Mouse (Mus musculus): ENCODE data around the gene 5330417C22Rik. TPM values are rescaled to one million over a fixed set of nuclear protein-coding genes. Genes with fewer than 3 reads are reported as not detected.

5330417C22Rik gene
- polyA plus RNA-seq, 1 experiment = 149 TPM

- H3K27ac ChIP-seq (ENCODE audit: control insufficient read depth, insufficient read depth, low read depth, low read length) = no peak overlapping the region
Measured at GRCm38 (mm10) chr3:108476761-108477619, 59.3 kb downstream of the 5330417C22Rik start.

DNA sequence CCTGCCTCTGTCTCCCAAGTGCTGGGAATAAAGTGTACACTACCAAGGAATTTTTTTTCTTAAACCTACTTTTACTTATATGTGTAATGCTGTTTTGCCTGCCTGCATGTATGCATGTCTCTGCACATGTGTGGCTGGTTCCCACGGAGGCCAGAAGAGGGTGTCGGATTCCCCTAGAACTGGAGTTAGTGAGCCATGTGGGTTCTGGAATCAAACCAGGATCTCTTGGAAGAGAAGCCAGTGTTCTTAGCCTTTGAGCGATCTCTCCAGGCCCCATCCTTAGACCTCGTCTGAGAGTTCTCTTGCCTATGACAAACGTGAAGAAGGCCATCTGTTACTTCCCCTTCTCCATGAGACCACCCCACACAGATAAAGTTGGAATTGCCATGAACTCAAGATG lies 60.8 kb downstream of the 5330417C22Rik start:
- Histone ChIP-seq H3K27me3 (ENCODE audit: control insufficient read depth, insufficient read depth, low read length) (no peaks in the 10 kb centered on the region), H3K4me1 (ENCODE audit: control insufficient read depth, insufficient read depth, low read length) (no peaks in the 10 kb centered on the region), H3K36me3 (ENCODE audit: control insufficient read depth, insufficient read depth, low read length) (no peaks in the 10 kb centered on the region), H3K4me3 (ENCODE audit: control insufficient read depth, low read depth, low read length) (no peak overlapping the region), H3K27ac (ENCODE audit: control insufficient read depth, insufficient read depth, low read depth, low read length) (no peak overlapping the region)
- TF ChIP-seq CTCF (IDR thresholded peaks at IDR 0.05; ENCODE audit: control insufficient read depth, insufficient read depth, insufficient replicate concordance, low read depth, low read length) = no peak
- no peak for TF ChIP-seq POLR2A (IDR thresholded peaks at IDR 0.05; ENCODE audit: control insufficient read depth, low read depth, low read length)

More at GRCm38 (mm10) chr3:108476761-108477619, 59.3 kb downstream of the 5330417C22Rik start:
- Histone ChIP-seq H3K4me3 (ENCODE audit: control insufficient read depth, low read depth, low read length) (no peak overlapping the region), H3K27me3 (ENCODE audit: control insufficient read depth, insufficient read depth, low read length) (no peaks in the 10 kb centered on the region), H3K36me3 (ENCODE audit: control insufficient read depth, insufficient read depth, low read length) (no peaks in the 10 kb centered on the region), H3K4me1 (ENCODE audit: control insufficient read depth, insufficient read depth, low read length) (no peaks in the 10 kb centered on the region)
- no peak for TF ChIP-seq CTCF (IDR thresholded peaks at IDR 0.05; ENCODE audit: control insufficient read depth, insufficient read depth, insufficient replicate concordance, low read depth, low read length)

DNA sequence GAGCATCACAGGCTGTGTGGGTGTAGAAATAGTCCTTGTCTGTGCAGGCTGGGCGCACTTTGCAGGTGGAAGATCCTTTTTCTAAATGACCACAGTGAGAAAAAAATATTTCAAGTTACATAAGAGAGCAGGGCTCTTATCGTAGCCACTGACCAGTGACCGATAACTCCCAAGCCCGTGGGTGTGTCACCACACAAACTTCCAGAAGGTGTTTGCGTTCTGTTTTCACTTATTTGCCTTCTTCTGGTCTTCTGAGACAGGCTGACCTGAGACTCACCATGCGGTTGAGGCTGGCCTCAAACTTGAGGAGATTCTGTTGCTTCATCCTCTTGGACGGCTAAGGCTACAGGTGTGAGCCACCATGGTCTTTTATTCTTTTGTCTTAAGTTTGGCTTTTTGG lies 61.4 kb downstream of the 5330417C22Rik start:
- Histone ChIP-seq H3K27ac (ENCODE audit: control insufficient read depth, insufficient read depth, low read depth, low read length) (no peak overlapping the region), H3K27me3 (ENCODE audit: control insufficient read depth, insufficient read depth, low read length) (no peaks in the 10 kb centered on the region), H3K36me3 (ENCODE audit: control insufficient read depth, insufficient read depth, low read length) (no peaks in the 10 kb centered on the region), H3K4me3 (ENCODE audit: control insufficient read depth, low read depth, low read length) (no peak overlapping the region), H3K4me1 (ENCODE audit: control insufficient read depth, insufficient read depth, low read length) (no peaks in the 10 kb centered on the region)
- TF ChIP-seq CTCF (IDR thresholded peaks at IDR 0.05; ENCODE audit: control insufficient read depth, insufficient read depth, insufficient replicate concordance, low read depth, low read length) (no peak), POLR2A (IDR thresholded peaks at IDR 0.05; ENCODE audit: control insufficient read depth, low read depth, low read length) (no peak)

DNA sequence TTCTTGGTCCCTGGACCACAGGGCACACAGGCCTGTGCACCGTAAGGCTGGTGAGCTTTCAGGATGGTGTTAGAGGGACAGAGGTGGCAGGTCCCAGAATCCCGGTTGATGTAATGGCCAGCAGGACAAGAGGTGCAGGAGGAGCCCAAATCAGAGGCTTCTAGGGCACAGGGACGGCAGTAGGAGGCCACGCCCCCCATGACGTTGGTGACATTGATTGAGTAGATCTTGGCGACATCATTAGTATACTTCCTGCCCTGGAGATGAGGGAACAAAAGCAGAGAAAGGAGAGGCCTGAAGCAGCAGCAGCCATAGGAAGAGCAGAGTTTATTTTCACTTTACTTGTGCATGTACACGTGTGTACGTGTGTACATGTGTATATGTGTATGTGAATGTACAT lies 68.6 kb downstream of the 5330417C22Rik start:
- Histone ChIP-seq H3K36me3 (ENCODE audit: control insufficient read depth, insufficient read depth, low read length) (no peaks in the 10 kb centered on the region; the same call in 1 of the 2 replicates), H3K27ac (ENCODE audit: control insufficient read depth, insufficient read depth, low read depth, low read length) (no peak overlapping the region), H3K4me3 (ENCODE audit: control insufficient read depth, low read depth, low read length) (no peak overlapping the region), H3K27me3 (ENCODE audit: control insufficient read depth, insufficient read depth, low read length) (no peaks in the 10 kb centered on the region), H3K4me1 (ENCODE audit: control insufficient read depth, insufficient read depth, low read length) (no peaks in the 10 kb centered on the region)
- no peak for TF ChIP-seq CTCF (IDR thresholded peaks at IDR 0.05; ENCODE audit: control insufficient read depth, insufficient read depth, insufficient replicate concordance, low read depth, low read length)
- TF ChIP-seq POLR2A (IDR thresholded peaks at IDR 0.05; ENCODE audit: control insufficient read depth, low read depth, low read length) = no peak

- H3K36me3 ChIP-seq (ENCODE audit: control insufficient read depth, insufficient read depth, low read length) = no peaks in the 10 kb centered on the region; the same call in 1 of the 2 replicates
- H3K4me3 ChIP-seq (ENCODE audit: control insufficient read depth, low read depth, low read length) = no peak overlapping the region
- no peak overlapping the region for H3K27ac ChIP-seq (ENCODE audit: control insufficient read depth, insufficient read depth, low read depth, low read length)
- H3K27me3 ChIP-seq (ENCODE audit: control insufficient read depth, insufficient read depth, low read length) = no peaks in the 10 kb centered on the region
- TF ChIP-seq POLR2A (IDR thresholded peaks at IDR 0.05; ENCODE audit: control insufficient read depth, low read depth, low read length) (no peak), CTCF (IDR thresholded peaks at IDR 0.05; ENCODE audit: control insufficient read depth, insufficient read depth, insufficient replicate concordance, low read depth, low read length) (peak; percentile 64; the same call in 1 of the 2 replicates)
- no peaks in the 10 kb centered on the region for H3K4me1 ChIP-seq (ENCODE audit: control insufficient read depth, insufficient read depth, low read length)
Measured at GRCm38 (mm10) chr3:108466425-108466824, 69.9 kb downstream of the 5330417C22Rik start.

DNA sequence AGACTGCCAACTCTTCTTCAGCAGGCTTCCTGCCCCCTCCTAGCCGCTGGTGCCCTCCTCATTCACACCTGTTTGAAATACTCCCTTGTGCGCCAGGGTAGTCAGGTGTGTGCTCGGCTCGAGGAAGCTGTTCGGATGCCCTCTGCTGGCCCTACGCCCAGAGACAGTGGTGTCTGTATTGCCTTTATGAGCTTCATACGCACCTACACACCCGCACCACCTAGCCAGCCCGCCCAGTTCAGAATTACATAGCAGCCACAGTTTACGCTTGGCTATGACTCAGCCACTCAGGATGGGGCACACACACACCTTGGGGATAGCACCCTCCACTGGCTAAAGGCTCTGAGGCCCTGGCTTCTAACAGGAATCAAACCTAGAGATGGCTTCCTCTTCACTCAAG lies 77.5 kb downstream of the 5330417C22Rik start:
- Histone ChIP-seq H3K4me3 (ENCODE audit: control insufficient read depth, low read depth, low read length) (no peak overlapping the region), H3K4me1 (ENCODE audit: control insufficient read depth, insufficient read depth, low read length) (no peaks in the 10 kb centered on the region; the same call in 1 of the 2 replicates), H3K27ac (ENCODE audit: control insufficient read depth, insufficient read depth, low read depth, low read length) (no peak overlapping the region), H3K36me3 (ENCODE audit: control insufficient read depth, insufficient read depth, low read length) (no peaks in the 10 kb centered on the region), H3K27me3 (ENCODE audit: control insufficient read depth, insufficient read depth, low read length) (no peaks in the 10 kb centered on the region)
- TF ChIP-seq CTCF (IDR thresholded peaks at IDR 0.05; ENCODE audit: control insufficient read depth, insufficient read depth, insufficient replicate concordance, low read depth, low read length) = no peak
- no peak for TF ChIP-seq POLR2A (IDR thresholded peaks at IDR 0.05; ENCODE audit: control insufficient read depth, low read depth, low read length)

DNA sequence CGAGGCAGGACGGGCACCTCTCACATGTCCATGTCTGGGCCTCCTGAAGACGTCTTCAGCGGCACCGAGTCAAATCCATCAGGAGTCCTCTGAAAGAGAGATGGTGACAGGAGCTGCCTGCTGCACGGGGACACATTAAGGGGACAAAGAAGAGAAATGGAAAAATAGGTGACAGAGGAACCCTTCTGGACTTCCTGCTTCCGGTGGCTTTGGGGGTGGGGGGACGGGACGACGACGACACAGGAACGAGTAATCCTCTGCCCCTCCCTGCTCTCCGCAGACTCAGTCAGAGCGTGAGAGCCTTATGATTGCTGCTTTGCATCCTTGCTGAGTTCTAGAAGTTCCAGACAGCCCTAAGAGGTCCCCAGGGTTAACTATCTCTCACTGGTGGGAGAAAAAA lies 78.0 kb downstream of the 5330417C22Rik start:
- H3K27ac ChIP-seq (ENCODE audit: control insufficient read depth, insufficient read depth, low read depth, low read length) = no peak overlapping the region
- H3K36me3 ChIP-seq (ENCODE audit: control insufficient read depth, insufficient read depth, low read length) = no peaks in the 10 kb centered on the region
- no peak overlapping the region for H3K4me3 ChIP-seq (ENCODE audit: control insufficient read depth, low read depth, low read length)
- no peaks in the 10 kb centered on the region; the same call in 1 of the 2 replicates for H3K4me1 ChIP-seq (ENCODE audit: control insufficient read depth, insufficient read depth, low read length)
- TF ChIP-seq CTCF (IDR thresholded peaks at IDR 0.05; ENCODE audit: control insufficient read depth, insufficient read depth, insufficient replicate concordance, low read depth, low read length) (no peak), POLR2A (IDR thresholded peaks at IDR 0.05; ENCODE audit: control insufficient read depth, low read depth, low read length) (no peak)
- no peaks in the 10 kb centered on the region for H3K27me3 ChIP-seq (ENCODE audit: control insufficient read depth, insufficient read depth, low read length)
